Mouse (Mus musculus): ENCODE measurements at regions not wholly inside any gene's neighbourhood (a gene's known extent, or its start where the extent isn't known, plus 50 kb on each side); places are given as distances from the start of the nearest gene placed in this dataset.

DNA sequence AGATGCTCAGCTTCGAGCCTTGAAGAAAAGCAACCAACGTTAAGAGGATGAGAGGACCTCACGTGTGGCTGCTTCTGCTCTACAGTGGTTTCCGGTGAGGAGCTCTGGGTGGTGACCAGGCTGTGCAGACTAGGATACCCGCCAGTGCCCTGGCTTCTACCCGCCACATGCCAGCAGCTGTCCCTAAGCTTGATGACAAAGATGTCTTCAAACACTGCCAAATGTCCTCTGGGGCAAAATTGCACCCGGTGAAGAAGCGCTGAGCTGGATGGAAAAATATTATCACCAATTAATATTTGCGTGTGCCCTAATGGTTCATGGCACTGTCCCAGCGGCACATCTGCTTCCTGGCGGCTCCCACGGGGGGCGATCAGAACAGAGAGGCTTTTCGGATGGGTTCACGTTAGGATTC, 271.1 kb downstream of the Rngtt start:
- H3K27me3 ChIP-seq (ENCODE audit: control insufficient read depth) = no peaks in the 10 kb centered on the region
- TF ChIP-seq TAL1 (IDR thresholded peaks at IDR 0.05; ENCODE audit: low read length) (no peak), GATA1 (IDR thresholded peaks at IDR 0.05; ENCODE audit: low read length) (no peak)
- H3K4me1 ChIP-seq (ENCODE audit: control insufficient read depth) = no peaks in the 10 kb centered on the region
- H3K4me3 ChIP-seq (replicated peaks) = no peak overlapping the region
- 0 out of 2 replicates have a peak, but pooled peaks cover 5% of the 10 kb centered on the region for H3K9me3 ChIP-seq (ENCODE audit: control insufficient read depth, low read length)
- H3K36me3 ChIP-seq (ENCODE audit: control insufficient read depth) = no peaks in the 10 kb centered on the region

GRCm38 (mm10) chr4:33581766-33582525, 271.8 kb downstream of the Rngtt start:
- TF ChIP-seq GATA1 (IDR thresholded peaks at IDR 0.05; ENCODE audit: low read length) (no peak), TAL1 (IDR thresholded peaks at IDR 0.05; ENCODE audit: low read length) (no peak)
- Histone ChIP-seq H3K36me3 (ENCODE audit: control insufficient read depth) (no peaks in the 10 kb centered on the region), H3K4me3 (replicated peaks) (no peak overlapping the region), H3K4me1 (ENCODE audit: control insufficient read depth) (no peaks in the 10 kb centered on the region), H3K9me3 (ENCODE audit: control insufficient read depth, low read length) (0 out of 2 replicates have a peak, but pooled peaks cover 5% of the 10 kb centered on the region), H3K27me3 (ENCODE audit: control insufficient read depth) (no peaks in the 10 kb centered on the region)

GRCm38 (mm10) chr4:33582986-33583720, 273.0 kb downstream of the Rngtt start:
- H3K36me3 ChIP-seq (ENCODE audit: control insufficient read depth) = no peaks in the 10 kb centered on the region
- no peaks in the 10 kb centered on the region for H3K9me3 ChIP-seq (ENCODE audit: control insufficient read depth, low read length)
- TF ChIP-seq GATA1 (IDR thresholded peaks at IDR 0.05; ENCODE audit: low read length) (no peak), TAL1 (IDR thresholded peaks at IDR 0.05; ENCODE audit: low read length) (no peak)
- no peak overlapping the region for H3K4me3 ChIP-seq (replicated peaks)
- H3K27me3 ChIP-seq (ENCODE audit: control insufficient read depth) = no peaks in the 10 kb centered on the region
- H3K4me1 ChIP-seq (ENCODE audit: control insufficient read depth) = peaks cover 3% of the 10 kb centered on the region

GRCm38 (mm10) chr4:33583979-33584907, 274.1 kb downstream of the Rngtt start:
- no peak overlapping the region for H3K4me3 ChIP-seq (replicated peaks)
- no peaks in the 10 kb centered on the region for H3K27me3 ChIP-seq (ENCODE audit: control insufficient read depth)
- H3K9me3 ChIP-seq (ENCODE audit: control insufficient read depth, low read length) = no peaks in the 10 kb centered on the region
- TF ChIP-seq GATA1 (IDR thresholded peaks at IDR 0.05; ENCODE audit: low read length) = no peak
- no peak for TF ChIP-seq TAL1 (IDR thresholded peaks at IDR 0.05; ENCODE audit: low read length)
- no peaks in the 10 kb centered on the region for H3K36me3 ChIP-seq (ENCODE audit: control insufficient read depth)
- peaks cover 3% of the 10 kb centered on the region for H3K4me1 ChIP-seq (ENCODE audit: control insufficient read depth)

DNA sequence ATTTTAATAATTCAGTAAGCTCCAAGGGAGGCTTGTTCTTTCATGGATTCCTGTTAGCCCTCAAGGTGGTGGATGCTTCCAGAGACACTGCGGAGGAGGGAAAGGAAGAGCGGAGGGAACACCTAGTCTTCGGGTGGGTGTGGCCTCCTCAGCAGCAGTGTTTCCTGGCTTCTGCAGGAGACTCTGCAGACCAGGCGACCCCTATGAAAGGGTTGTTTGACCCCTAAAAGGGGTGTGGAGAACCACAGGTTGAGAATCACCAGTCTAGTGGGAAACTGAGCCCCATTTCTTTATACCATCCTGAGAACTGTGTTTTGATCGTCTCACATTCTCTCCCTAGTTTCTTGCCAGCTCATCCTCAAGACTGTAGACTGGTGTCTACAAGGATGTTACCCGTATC, 275.7 kb downstream of the Rngtt start:
- Histone ChIP-seq H3K4me1 (ENCODE audit: control insufficient read depth) (peaks cover 3% of the 10 kb centered on the region), H3K36me3 (ENCODE audit: control insufficient read depth) (no peaks in the 10 kb centered on the region), H3K9me3 (ENCODE audit: control insufficient read depth, low read length) (no peaks in the 10 kb centered on the region), H3K4me3 (replicated peaks) (no peak overlapping the region), H3K27me3 (ENCODE audit: control insufficient read depth) (no peaks in the 10 kb centered on the region)
- TF ChIP-seq TAL1 (IDR thresholded peaks at IDR 0.05; ENCODE audit: low read length) (no peak), GATA1 (IDR thresholded peaks at IDR 0.05; ENCODE audit: low read length) (no peak)

DNA sequence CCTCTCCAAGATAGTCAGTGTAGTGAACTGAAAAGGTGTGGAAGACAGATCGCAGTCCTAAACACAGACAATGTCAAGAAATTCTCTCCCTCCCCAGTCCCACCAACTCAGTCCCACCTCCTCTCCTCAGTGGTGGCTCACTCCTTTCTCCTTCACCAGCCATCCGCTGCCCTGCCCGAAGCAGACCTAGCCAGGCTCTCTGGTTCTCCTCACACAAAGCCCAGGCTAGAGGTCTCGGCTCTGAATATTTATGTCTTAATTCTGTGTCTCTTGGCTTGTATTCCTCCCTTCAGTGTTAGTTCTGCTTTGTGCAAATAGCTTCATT, 276.1 kb downstream of the Rngtt start:
- H3K4me1 ChIP-seq (ENCODE audit: control insufficient read depth) = peaks cover 3% of the 10 kb centered on the region
- no peaks in the 10 kb centered on the region for H3K36me3 ChIP-seq (ENCODE audit: control insufficient read depth)
- no peaks in the 10 kb centered on the region for H3K27me3 ChIP-seq (ENCODE audit: control insufficient read depth)
- no peaks in the 10 kb centered on the region for H3K9me3 ChIP-seq (ENCODE audit: control insufficient read depth, low read length)
- H3K4me3 ChIP-seq (replicated peaks) = no peak overlapping the region
- no peak for TF ChIP-seq TAL1 (IDR thresholded peaks at IDR 0.05; ENCODE audit: low read length)
- no peak for TF ChIP-seq GATA1 (IDR thresholded peaks at IDR 0.05; ENCODE audit: low read length)

DNA sequence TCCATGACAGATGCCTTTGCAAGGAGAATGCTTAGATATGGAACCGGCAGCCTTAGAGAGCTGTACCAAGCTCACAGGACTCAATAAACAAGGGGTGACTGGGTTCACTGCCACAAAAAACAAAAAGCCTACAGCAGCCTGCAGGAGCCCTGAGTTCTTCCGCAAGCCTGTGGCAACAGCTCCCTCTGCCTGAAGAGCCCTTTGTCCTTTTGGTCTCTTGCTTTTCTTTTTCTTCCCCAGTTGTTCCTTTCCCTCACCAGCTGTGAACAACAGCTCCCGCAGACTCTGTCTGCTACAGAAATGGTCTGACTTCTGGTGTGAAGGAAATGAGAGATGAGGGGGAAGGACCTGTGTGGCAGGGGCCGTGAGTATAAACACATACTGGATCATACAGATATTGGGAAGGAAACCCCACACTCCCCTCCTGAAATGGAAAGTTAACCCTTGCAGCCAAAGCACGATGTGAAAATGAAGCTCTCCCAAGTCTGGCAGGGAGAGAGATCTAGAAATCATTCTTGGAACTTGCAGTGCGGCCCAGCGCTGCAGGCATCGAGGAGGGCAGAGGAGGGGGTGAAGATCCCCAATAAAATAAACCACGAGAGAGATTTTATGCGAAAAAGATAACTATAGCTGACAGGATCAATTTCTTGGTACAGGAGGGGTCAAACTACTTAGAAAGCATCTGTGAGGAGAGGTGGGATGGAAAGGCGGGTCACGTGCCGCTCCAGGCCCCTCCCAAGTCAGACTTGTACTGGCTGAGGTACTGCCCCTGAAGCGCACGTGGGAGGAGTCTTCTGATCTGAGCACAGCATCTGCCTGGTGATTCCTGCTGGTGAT, 276.7 kb downstream of the Rngtt start:
- TF ChIP-seq TAL1 (IDR thresholded peaks at IDR 0.05; ENCODE audit: low read length) (no peak), GATA1 (IDR thresholded peaks at IDR 0.05; ENCODE audit: low read length) (no peak)
- Histone ChIP-seq H3K4me1 (ENCODE audit: control insufficient read depth) (peaks cover 3% of the 10 kb centered on the region), H3K36me3 (ENCODE audit: control insufficient read depth) (no peaks in the 10 kb centered on the region), H3K9me3 (ENCODE audit: control insufficient read depth, low read length) (no peaks in the 10 kb centered on the region), H3K4me3 (replicated peaks) (no peak overlapping the region), H3K27me3 (ENCODE audit: control insufficient read depth) (no peaks in the 10 kb centered on the region)

GRCm38 (mm10) chr4:33587666-33588065, 277.6 kb downstream of the Rngtt start:
- Histone ChIP-seq H3K4me3 (replicated peaks) (no peak overlapping the region), H3K9me3 (ENCODE audit: control insufficient read depth, low read length) (no peaks in the 10 kb centered on the region), H3K27me3 (ENCODE audit: control insufficient read depth) (no peaks in the 10 kb centered on the region), H3K4me1 (ENCODE audit: control insufficient read depth) (peaks cover 3% of the 10 kb centered on the region), H3K36me3 (ENCODE audit: control insufficient read depth) (no peaks in the 10 kb centered on the region)
- TF ChIP-seq TAL1 (IDR thresholded peaks at IDR 0.05; ENCODE audit: low read length) = no peak
- no peak for TF ChIP-seq GATA1 (IDR thresholded peaks at IDR 0.05; ENCODE audit: low read length)
